Mouse (Mus musculus) neural tube, embryonic 12.5 days (tissue): ENCODE measurements around the gene Zfp366. TPM values are rescaled to one million over a fixed set of nuclear protein-coding genes. Genes with fewer than 3 reads are reported as not detected.
"Not testable (repeated sequence)": the region's sequence is repeated elsewhere in the genome, so short reads cannot be mapped to it uniquely, and the experiment has no call there.

ENCODE experiments used
- ATAC-seq: fragments of 200-750 bp; cut with Nextera tagmentation; 2 replicates; pipeline ENCODE4 v1.8.0; 2017; ENCODE audit warnings: low read depth, mild to moderate bottlenecking, moderate TSS enrichment, moderate library complexity; ENCODE audit not compliant: low FRiP score
- H3K27ac ChIP-seq: fragments of 300-500 bp; sonication (generic); 2 replicates; pipeline ENCODE4 v1.5.1; 2016
- H3K27me3 ChIP-seq: fragments of 300-500 bp; sonication (generic); replicated peaks from 2 replicates; pipeline ENCODE4 v1.6.1; 2016; ENCODE audit warnings: mild to moderate bottlenecking
- H3K36me3 ChIP-seq: fragments of 300-500 bp; sonication (generic); 2 replicates; pipeline ENCODE4 v1.6.1; 2016; ENCODE audit warnings: mild to moderate bottlenecking
- H3K4me1 ChIP-seq: fragments of 300-500 bp; sonication (generic); 2 replicates; pipeline ENCODE4 v1.6.1; 2016
- H3K4me2 ChIP-seq: fragments of 300-500 bp; sonication (generic); replicated peaks from 2 replicates; pipeline ENCODE4 v1.6.1; 2016; ENCODE audit warnings: mild to moderate bottlenecking
- H3K4me3 ChIP-seq: fragments of 300-500 bp; sonication (generic); 2 replicates; pipeline ENCODE4 v1.5.1; 2016
- H3K9ac ChIP-seq: fragments of 300-500 bp; sonication (generic); 2 replicates; pipeline ENCODE4 v1.6.1; 2016; ENCODE audit warnings: mild to moderate bottlenecking
- H3K9me3 ChIP-seq: fragments of 300-500 bp; sonication (generic); 2 replicates; pipeline ENCODE4 v1.6.1; 2016; ENCODE audit warnings: mild to moderate bottlenecking
- WGBS: fragments of 180-500 bp; shearing (Covaris S2); methylation state at CpG from one replicate; pipeline ENCODE4 v1.1.7; 2016; 5-methylcytosine and 5-hydroxymethylcytosine counted together
- polyA plus RNA-seq: library from polyadenylated mRNA; unstranded; fragments of >200 nt; fragmentation: Nextera tagmentation; extraction: Ambion mirVana; gene quantifications from 2 replicates; pipeline ENCODE4 v1.2.1, GENCODE M21; 2016

Zfp366 gene
- polyA plus RNA-seq, 1 experiment from 2014 or later: 0.57 TPM

DNA sequence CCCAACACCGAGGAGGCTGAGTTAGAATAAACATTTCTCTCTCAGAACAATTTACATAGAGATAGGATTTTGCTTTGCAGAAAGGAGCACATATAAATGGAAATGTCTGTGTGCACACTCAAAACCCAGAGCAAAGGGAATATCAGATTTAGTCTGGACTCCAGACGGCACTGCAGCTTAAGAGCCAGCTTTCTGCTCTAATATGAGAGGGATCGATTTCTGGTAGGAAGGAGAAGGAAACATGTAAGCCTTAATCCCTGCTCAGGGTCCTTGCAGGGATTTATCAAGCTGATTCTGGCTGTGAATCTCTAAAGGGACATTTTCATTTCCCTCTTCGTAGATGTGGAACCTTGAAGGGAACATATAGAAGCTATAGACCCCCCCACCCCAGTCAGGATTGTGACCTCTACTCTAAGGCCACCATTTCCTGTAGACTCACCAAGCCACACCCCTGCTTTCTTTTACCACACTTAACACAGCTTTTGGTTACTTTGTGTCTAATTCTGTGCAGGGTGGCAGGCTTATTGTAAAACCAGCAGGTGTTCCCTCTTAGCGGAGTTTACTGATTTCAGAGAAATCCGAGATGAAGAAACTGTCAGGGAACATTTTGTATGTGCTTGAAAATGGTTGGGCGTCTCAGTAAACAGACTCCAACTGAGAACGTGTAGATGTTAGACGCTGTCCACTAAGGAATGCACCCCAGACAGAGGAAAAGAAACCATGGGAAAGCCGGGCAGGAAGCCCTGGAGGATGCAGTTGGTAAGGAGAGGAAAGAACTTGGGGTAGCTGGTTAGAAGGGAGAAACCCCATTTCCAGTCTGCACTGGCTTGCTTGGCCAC, 20.9 kb upstream of the Zfp366 start:
- Histone ChIP-seq H3K4me3 (no peak overlapping the region), H3K27me3 (no peaks in the 10 kb centered on the region), H3K9ac (no peak overlapping the region), H3K4me2 (no peak overlapping the region), H3K9me3 (no peaks in the 10 kb centered on the region), H3K27ac (no peak overlapping the region), H3K36me3 (no peaks in the 10 kb centered on the region), H3K4me1 (no peaks in the 10 kb centered on the region; the same call in 1 of the 2 replicates)
- no peak for ATAC-seq
- WGBS: 38% methylated on average over 10 of the region's 10 CpGs

DNA sequence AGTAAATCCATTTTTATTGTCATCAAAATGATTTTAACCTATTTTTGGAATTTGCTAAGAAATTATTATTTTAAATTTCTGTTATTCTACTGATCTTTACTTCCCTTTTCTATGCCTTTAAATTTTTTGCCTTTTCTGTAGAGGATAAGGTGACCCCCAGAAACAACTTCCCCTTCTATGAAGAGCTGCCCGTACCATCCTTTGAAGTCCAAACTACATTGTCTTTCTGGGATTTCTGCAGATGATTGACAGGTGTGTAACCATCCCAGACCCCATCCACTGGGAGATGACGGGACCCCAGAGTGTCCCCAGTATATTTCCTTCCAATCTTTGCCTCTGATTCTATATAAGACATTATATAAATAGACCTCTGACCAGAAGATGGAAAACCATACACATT, 20.3 kb upstream of the Zfp366 start:
- H3K4me2 ChIP-seq: no peak overlapping the region
- no peaks in the 10 kb centered on the region for H3K36me3 ChIP-seq
- no peak overlapping the region for H3K9ac ChIP-seq
- no peaks in the 10 kb centered on the region; the same call in 1 of the 2 replicates for H3K4me1 ChIP-seq
- H3K4me3 ChIP-seq: no peak overlapping the region
- ATAC-seq: no peak
- WGBS: 90% methylated on average over 2 of the region's 2 CpGs
- no peak overlapping the region for H3K27ac ChIP-seq
- H3K9me3 ChIP-seq: no peaks in the 10 kb centered on the region
- no peaks in the 10 kb centered on the region for H3K27me3 ChIP-seq

DNA sequence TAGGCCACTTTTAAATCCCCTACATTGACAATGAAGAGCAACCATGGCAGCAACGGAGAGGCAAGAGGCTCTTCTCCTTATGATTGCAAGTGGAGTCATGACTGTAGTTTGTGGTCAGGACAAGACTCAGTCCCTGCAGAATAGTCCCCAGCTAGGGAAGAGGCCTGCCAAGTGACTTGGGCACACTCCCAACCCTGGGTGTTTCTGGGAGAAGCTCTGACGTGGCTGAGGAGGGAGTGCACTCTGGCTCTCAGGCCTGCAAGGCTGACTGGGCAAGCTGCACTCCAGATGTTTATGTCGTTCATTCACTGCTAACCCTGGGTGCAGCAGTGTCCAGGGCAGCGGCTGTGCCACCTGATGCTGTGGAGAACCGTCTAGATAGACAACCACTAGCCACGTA, 15.2 kb upstream of the Zfp366 start:
- H3K27me3 ChIP-seq: no peaks in the 10 kb centered on the region
- no peaks in the 10 kb centered on the region for H3K4me1 ChIP-seq
- H3K9ac ChIP-seq: no peak overlapping the region
- H3K9me3 ChIP-seq: no peaks in the 10 kb centered on the region
- H3K36me3 ChIP-seq: no peaks in the 10 kb centered on the region
- no peak overlapping the region for H3K27ac ChIP-seq
- no peak overlapping the region for H3K4me3 ChIP-seq
- ATAC-seq: no peak
- H3K4me2 ChIP-seq: no peak overlapping the region
- WGBS: 78% methylated on average over 6 of the region's 6 CpGs

DNA sequence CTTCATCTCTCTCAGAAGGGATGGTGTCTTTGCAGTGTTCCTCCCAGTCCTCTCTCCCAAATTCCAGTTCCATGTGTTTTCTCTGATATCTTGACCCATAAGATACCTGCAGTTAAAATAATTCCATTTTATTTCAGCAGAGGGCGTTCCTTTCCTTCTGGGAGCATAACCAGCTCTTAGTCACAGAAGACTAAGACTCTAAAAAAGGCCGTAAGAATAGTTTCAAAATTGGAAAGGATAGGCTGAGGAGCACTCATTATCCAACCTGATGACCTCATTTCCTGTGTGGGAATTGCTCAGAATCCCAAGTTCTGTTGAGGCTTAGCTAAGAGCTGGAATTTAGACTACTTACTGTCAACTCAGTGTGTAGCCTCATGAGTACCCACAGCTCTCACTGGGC, 14.3 kb upstream of the Zfp366 start:
- H3K4me2 ChIP-seq: no peak overlapping the region
- 49% methylated on average over 2 of the region's 2 CpGs for WGBS
- H3K4me3 ChIP-seq: no peak overlapping the region
- no peaks in the 10 kb centered on the region for H3K4me1 ChIP-seq
- H3K27ac ChIP-seq: no peak overlapping the region
- H3K27me3 ChIP-seq: no peaks in the 10 kb centered on the region
- ATAC-seq: no peak
- no peaks in the 10 kb centered on the region for H3K9me3 ChIP-seq
- no peaks in the 10 kb centered on the region for H3K36me3 ChIP-seq
- no peak overlapping the region for H3K9ac ChIP-seq

DNA sequence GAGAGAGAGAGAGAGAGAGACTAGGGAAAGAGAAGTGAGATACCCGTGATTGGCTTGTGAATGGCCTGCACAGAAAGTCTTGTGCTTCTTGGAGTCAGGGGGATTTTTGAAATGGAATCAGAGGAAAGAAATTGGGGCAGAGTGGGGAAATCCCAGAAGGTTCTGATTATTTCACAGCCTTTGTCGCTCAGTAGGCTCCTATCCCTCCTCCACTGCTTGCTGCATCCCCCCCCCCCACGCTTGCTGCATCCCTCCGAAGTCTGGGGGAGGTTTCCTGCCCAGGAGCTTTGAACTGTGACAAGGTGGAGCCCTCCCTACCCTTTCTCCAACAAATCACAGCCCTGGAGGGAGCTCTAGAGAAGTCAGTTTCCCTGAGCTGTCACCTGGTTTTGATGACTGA, 10.8 kb upstream of the Zfp366 start:
- Histone ChIP-seq H3K4me1 (no peaks in the 10 kb centered on the region), H3K4me3 (no peak overlapping the region), H3K4me2 (no peak overlapping the region), H3K36me3 (no peaks in the 10 kb centered on the region), H3K9ac (no peak overlapping the region), H3K27me3 (no peaks in the 10 kb centered on the region), H3K27ac (no peak overlapping the region), H3K9me3 (no peaks in the 10 kb centered on the region)
- ATAC-seq: no peak
- WGBS: 35% methylated on average over 4 of the region's 4 CpGs

DNA sequence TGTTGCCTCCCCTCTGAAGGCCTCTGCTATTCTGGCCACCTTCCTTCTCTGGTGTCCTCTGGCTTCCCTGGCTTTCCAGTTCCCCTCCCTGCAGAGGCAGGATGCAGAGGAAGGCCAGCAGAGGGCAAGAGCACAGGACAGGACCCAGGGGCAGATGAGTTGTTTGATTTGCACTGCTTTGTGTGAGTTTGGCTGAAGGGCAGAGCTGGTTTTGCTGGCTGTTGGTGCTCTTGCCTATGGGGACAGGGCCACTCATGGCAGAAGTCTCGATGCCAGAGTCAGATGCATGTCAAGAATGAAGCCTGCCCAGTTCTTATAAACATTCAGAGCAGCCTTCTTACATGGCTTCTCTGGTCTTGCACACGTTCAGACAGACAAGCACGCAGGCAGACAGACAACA, 1.8 kb upstream of the Zfp366 start:
- H3K4me1 ChIP-seq, H3K27me3 ChIP-seq, H3K4me2 ChIP-seq, H3K9ac ChIP-seq, H3K9me3 ChIP-seq, H3K36me3 ChIP-seq, ATAC-seq, H3K27ac ChIP-seq, H3K4me3 ChIP-seq: not testable (repeated sequence)
- WGBS: 87% methylated on average over 3 of the region's 3 CpGs

DNA sequence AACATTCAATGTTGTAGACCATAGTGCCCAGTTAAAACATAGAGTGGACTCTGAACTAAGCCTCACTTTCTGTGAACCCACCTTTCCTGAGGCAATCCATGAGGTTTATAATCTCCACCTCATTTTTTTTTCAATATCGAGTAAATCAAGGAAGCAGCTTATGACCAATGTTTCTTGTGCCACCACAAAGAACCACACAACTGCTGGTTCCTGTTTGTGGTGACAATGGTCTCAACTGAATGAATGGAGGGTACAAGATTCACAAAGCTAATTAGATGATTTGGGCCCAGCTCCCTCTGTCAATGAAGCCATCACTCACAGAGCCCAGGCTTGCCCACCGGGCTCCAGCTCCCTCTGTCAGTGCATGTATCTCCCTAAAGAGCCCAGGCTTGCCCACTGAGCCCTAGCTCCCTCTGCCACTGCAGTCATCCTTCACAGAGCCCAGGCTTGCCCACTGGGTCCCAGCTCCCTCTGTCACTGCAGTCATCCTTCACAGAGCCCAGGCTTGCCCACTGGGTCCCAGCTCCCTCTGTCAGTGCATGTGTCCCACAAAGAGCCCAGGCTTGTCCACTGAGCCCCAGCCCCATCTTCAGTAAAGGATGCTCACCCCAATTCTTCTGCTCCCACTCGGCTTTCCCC, 1.2 kb upstream of the Zfp366 start:
- Histone ChIP-seq H3K4me2 (no peak overlapping the region), H3K27ac (no peak overlapping the region), H3K9me3 (no peaks in the 10 kb centered on the region), H3K4me1 (no peaks in the 10 kb centered on the region), H3K27me3 (no peaks in the 10 kb centered on the region), H3K36me3 (no peaks in the 10 kb centered on the region), H3K4me3 (no peak overlapping the region), H3K9ac (no peak overlapping the region)
- no peak for ATAC-seq
- 88% methylated on average over 3 of the region's 3 CpGs for WGBS

DNA sequence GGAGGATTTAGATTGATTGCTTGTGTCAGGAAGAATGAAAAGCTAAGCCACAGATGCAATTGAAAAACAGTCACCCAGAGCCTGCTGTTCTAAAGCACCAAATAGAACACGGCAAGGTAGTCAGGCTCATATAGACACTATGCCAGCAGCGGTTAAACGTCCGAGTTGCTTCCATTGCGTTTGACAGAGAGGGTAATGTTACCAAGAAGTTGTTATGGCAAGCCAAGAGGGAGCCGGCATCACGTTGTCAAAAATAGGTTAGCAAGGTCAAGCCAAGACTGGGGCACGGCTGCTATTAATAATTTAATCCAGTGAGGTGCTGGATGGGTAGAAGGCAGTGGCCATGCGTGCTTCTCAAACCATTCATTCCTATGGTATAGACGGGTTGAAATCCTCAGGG, 950 bp downstream of the Zfp366 start:
- ATAC-seq: no peak
- Histone ChIP-seq H3K27me3 (no peaks in the 10 kb centered on the region), H3K9me3 (no peaks in the 10 kb centered on the region), H3K27ac (no peak overlapping the region), H3K4me1 (no peaks in the 10 kb centered on the region), H3K4me2 (no peak overlapping the region), H3K4me3 (no peak overlapping the region), H3K9ac (no peak overlapping the region), H3K36me3 (no peaks in the 10 kb centered on the region)
- WGBS: 82% methylated on average over 10 of the region's 10 CpGs

DNA sequence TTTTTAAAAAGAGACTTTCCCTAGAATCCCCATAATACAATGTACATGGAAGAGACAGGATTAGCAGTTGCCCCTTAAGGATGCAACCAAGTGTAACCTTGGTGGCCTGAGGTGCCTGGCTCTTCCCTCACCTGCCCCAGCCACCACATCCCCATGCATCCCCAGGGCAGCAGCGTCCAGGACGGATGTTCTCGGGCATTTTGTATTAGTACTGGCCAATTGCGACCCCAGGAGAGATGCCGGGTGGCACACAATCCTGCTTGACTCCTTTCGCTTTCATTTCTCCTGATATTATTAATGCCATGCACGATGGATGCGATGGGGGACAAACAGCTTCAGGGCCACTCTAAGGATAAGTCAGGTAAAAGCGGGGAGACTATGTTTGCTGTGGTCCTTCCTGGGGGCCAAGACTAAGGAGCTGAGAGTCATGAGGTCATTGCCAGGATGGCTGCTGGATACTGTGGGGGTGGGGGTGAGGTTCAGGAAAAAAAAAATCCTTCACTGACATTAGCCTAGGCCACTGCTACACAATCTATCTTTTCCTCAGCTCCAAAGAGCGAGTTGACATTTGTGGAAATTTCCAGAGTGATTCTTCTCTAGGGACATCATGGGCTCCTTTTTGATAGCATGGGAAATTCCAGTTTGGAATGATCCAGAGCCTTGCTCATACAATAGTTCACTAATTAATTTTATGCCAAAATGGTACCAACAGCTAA, 1.7 kb downstream of the Zfp366 start:
- no peak overlapping the region for H3K27ac ChIP-seq
- no peaks in the 10 kb centered on the region for H3K36me3 ChIP-seq
- H3K27me3 ChIP-seq: no peaks in the 10 kb centered on the region
- H3K4me3 ChIP-seq: no peak overlapping the region
- H3K4me1 ChIP-seq: no peaks in the 10 kb centered on the region
- 93% methylated on average over 10 of the region's 10 CpGs for WGBS
- no peak overlapping the region for H3K9ac ChIP-seq
- H3K4me2 ChIP-seq: no peak overlapping the region
- H3K9me3 ChIP-seq: no peaks in the 10 kb centered on the region
- ATAC-seq: no peak

DNA sequence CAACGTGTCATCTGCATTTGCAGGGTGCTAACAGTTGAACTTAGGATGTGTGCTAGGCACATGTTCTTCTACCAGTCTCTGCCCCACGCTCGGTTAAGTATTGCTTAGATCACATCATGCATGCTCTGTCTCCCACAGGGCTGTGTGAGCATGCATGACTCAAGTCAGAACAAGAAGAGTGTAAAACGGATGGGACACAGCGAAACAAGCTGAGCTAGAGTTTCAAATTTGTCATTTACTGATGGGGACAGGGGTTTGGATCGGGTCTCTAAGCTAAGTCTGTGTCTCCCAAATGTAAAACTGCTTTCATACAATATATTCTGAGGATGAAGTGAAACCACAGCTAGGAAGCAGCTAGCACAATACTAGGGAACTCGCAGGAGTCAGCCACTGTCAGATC, 2.2 kb downstream of the Zfp366 start:
- WGBS: 88% methylated on average over 7 of the region's 7 CpGs
- no peak overlapping the region for H3K27ac ChIP-seq
- H3K9me3 ChIP-seq: no peaks in the 10 kb centered on the region
- H3K4me3 ChIP-seq: no peak overlapping the region
- no peaks in the 10 kb centered on the region for H3K36me3 ChIP-seq
- no peaks in the 10 kb centered on the region for H3K27me3 ChIP-seq
- no peak overlapping the region for H3K9ac ChIP-seq
- no peak overlapping the region for H3K4me2 ChIP-seq
- no peak for ATAC-seq
- no peaks in the 10 kb centered on the region for H3K4me1 ChIP-seq

DNA sequence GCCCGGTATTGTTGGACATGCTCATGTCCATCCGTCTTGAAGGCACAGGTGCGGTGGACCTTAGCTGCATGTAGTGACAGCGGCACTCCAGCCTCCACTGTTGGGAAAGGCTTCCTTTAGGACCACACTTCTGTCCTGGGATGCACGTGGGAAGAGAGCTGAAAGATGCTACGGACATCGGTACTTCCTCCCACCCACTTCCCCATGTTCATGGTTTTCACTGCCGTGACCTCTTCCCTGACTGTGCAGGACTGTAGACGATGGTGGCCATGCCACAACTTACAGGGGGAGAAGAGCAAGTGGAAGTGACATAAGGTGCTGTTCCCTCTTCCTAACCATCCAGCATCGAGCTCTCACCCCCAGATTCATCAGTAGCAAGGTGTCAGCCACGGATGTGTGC, 2.8 kb downstream of the Zfp366 start:
- ATAC-seq: no peak
- H3K36me3 ChIP-seq: no peaks in the 10 kb centered on the region
- H3K9ac ChIP-seq: no peak overlapping the region
- no peak overlapping the region for H3K4me2 ChIP-seq
- no peaks in the 10 kb centered on the region for H3K4me1 ChIP-seq
- no peaks in the 10 kb centered on the region for H3K9me3 ChIP-seq
- H3K4me3 ChIP-seq: no peak overlapping the region
- no peaks in the 10 kb centered on the region for H3K27me3 ChIP-seq
- H3K27ac ChIP-seq: no peak overlapping the region
- 86% methylated on average over 11 of the region's 11 CpGs for WGBS

DNA sequence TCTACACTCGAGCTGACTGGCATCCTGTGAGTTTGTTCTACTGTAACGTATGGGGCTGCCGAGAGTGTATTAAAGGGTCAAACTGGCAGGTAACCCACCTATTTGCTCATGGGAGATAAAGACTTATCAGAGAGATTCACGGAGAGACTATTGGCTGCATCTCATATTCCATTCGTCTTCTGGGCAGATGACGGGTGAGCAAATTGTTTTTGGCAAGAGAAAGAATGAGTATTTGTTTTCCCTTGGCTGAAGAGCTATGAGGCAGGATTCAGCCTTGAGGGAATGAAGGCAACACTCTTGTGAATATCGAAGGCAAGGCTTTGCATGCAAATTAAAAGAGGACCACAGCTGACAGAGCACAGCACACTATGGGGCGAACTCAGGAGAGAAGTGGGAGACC, 4.0 kb downstream of the Zfp366 start:
- WGBS: 79% methylated on average over 8 of the region's 8 CpGs
- H3K4me1 ChIP-seq: no peaks in the 10 kb centered on the region
- no peak overlapping the region for H3K4me3 ChIP-seq
- no peak for ATAC-seq
- no peaks in the 10 kb centered on the region for H3K27me3 ChIP-seq
- H3K36me3 ChIP-seq: no peaks in the 10 kb centered on the region
- no peak overlapping the region for H3K9ac ChIP-seq
- H3K4me2 ChIP-seq: no peak overlapping the region
- no peaks in the 10 kb centered on the region for H3K9me3 ChIP-seq
- no peak overlapping the region for H3K27ac ChIP-seq
